Mouse (Mus musculus) layer of hippocampus, adult 2 months (tissue): Measurements from ENCODE around the gene Gatm. TPM values are rescaled to one million over a fixed set of nuclear protein-coding genes. Genes with fewer than 3 reads are reported as not detected.

Source experiments
- DNase-seq, 2 experiments: peaks; one replicate each; pipeline ENCODE4 v3.0.0; 2022; ENCODE audit warnings: low spot score in 2 of 2
- H3K27ac ChIP-seq: fragments of 200-600 bp; 2 replicates; pipeline ENCODE4 v1.8.1; 2022
- H3K4me3 ChIP-seq: fragments of 200-600 bp; 2 replicates; pipeline ENCODE4 v1.8.1; 2022; ENCODE audit warnings: mild to moderate bottlenecking
- CTCF ChIP-seq: fragments of 200-600 bp; conservative IDR thresholded peaks from 2 replicates; pipeline ENCODE4 v1.8.1; 2022; ENCODE audit warnings: antibody characterized with exemption, mild to moderate bottlenecking, moderate library complexity
- total RNA-seq, 2 experiments: library from RNA; stranded (reverse); gene quantifications; 2 replicates each; pipeline ENCODE4 v1.2.3; 2021

Gatm gene
- total RNA-seq, 2 experiments from 2014 or later, result 64.9 to 72.1 TPM

- H3K27ac ChIP-seq, result peak overlapping the region; percentile 93
- peak; percentile 90 for DNase-seq
- H3K4me3 ChIP-seq, result peak overlapping the region; percentile 92
- TF ChIP-seq CTCF, result peak; percentile 37
These were observed 19.5 kb upstream of the Gatm start for GRCm38 (mm10) chr2:122630465-122631225.

DNA sequence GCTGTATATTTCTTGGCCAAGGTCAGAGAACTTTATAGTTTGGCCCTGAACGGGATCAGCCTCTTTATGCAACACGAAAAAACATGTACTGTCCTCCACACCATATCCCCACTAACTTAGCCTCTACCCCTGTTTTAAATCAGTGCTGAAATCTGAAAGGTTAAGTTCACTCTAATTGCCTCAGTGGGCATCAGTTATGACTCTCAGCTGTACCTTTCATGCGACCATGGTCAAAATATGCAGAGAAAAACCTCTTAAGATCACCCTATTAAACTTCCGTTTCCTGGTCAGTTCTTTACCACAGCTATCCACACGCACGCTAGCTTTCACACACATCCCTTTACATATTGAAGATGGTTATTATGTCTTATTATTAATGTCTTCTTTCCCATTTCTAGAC lies 18.8 kb upstream of the Gatm start:
- H3K27ac ChIP-seq, result peak overlapping the region; percentile 93
- no peak for DNase-seq
- peak overlapping the region; percentile 92 for H3K4me3 ChIP-seq
- TF ChIP-seq CTCF, result no peak

GRCm38 (mm10) chr2:122628976-122629375 lies 17.9 kb upstream of the Gatm start:
- DNase-seq, result peak; percentile 87
- TF ChIP-seq CTCF, result peak; percentile 87
- Histone ChIP-seq H3K27ac (no peak overlapping the region), H3K4me3 (peak overlapping the region; percentile 28)

- Histone ChIP-seq H3K27ac (peak overlapping the region; percentile 57; the same call in 1 of the 2 replicates), H3K4me3 (no peak overlapping the region)
- DNase-seq, result no peak
- no peak for TF ChIP-seq CTCF
These were observed 14.8 kb upstream of the Gatm start for GRCm38 (mm10) chr2:122625930-122626329.

GRCm38 (mm10) chr2:122621337-122622110 lies 10.4 kb upstream of the Gatm start:
- no peak for TF ChIP-seq CTCF
- no peak overlapping the region for H3K27ac ChIP-seq
- DNase-seq, result no peak
- no peak overlapping the region for H3K4me3 ChIP-seq

DNA sequence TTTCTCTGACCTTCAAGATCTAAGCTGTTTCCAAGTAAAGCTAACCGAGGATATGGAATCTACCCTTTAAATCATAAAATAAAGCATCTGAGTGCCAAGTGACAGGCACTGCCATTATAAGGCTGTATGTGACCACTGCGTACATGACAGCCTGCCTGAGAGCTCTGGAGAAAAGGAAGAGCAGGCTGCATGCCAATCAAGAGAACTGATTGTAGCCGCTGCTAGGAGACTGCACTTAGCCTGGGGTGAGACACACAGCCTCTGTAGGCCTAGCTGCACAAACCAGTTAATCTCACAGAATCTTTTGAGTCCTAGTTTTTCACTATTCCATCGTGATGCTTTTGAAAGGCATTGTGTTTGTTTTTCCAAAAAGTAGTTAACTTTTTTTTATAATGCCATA lies 7.6 kb upstream of the Gatm start:
- DNase-seq, result no peak
- Histone ChIP-seq H3K4me3 (no peak overlapping the region), H3K27ac (peak overlapping the region; percentile 25)
- no peak for TF ChIP-seq CTCF

GRCm38 (mm10) chr2:122617792-122618191 lies 6.7 kb upstream of the Gatm start:
- no peak for TF ChIP-seq CTCF
- DNase-seq, result no peak
- H3K27ac ChIP-seq, result peak overlapping the region; percentile 67
- no peak overlapping the region for H3K4me3 ChIP-seq

DNA sequence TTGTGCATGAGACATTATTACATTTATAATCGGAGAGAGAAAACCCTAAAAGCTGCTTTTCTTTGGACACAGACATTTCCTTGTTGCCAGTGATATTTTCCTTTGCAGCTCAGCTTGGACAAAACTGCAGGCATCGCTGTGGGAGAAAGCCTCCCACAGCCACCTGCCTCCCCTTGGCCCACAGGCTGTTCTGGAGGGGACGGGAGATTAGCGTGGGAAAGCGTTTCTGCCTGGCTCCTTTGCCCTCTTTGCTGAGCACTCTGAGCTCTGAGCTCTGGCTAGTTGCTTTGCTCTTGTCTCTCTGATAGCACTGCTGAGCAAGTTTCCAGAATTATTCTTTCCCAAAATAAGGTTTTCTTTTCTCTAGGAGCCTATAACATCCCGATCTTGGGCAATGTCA lies 5.1 kb upstream of the Gatm start:
- no peak for TF ChIP-seq CTCF
- DNase-seq, result no peak
- Histone ChIP-seq H3K27ac (peak overlapping the region; percentile 74), H3K4me3 (no peak overlapping the region)

DNA sequence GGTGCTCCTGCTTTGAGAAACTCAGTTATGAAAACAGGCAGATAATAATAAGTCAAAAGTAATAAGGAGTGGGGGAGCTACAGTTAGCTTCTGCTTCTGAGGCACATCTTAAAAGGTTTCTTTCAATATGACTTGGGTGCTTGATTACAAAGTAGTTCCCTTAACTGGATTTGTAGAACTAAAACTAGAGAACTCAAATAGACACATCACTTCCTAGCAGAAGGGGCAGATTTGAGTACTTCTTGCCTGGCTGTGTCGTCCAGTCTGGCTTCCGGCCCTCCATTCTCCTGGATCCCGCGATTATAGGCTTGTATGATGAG lies 511 bp upstream of the Gatm start:
- H3K4me3 ChIP-seq, result peak overlapping the region; percentile 90
- TF ChIP-seq CTCF, result no peak
- peak overlapping the region; percentile 86; the same call in 1 of the 2 replicates for H3K27ac ChIP-seq
- DNase-seq, result no peak

DNA sequence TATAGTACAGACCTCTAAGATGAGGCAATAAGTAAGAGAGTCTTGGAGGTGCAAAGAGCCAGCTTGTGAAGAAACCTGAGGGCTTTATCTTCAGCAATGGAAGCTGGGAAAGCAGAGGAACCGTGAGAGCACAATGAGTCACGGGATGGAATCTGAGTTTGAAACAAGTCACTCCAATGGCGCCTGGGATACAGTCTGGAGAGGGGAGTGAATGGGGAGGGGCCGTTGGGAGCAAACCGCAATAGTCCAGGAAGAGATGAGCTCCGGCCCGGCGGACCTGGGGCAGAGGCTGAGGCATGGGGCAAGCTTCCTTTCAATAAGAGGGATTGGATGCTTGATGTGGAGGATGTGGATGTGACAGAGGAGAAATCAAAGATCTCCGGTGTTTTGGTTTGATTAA lies 2.3 kb downstream of the Gatm start:
- DNase-seq, result no peak
- Histone ChIP-seq H3K4me3 (peak overlapping the region; percentile 33), H3K27ac (peak overlapping the region; percentile 77)
- TF ChIP-seq CTCF, result no peak

GRCm38 (mm10) chr2:122605829-122606228 lies 5.3 kb downstream of the Gatm start:
- Histone ChIP-seq H3K4me3 (peak overlapping the region; percentile 0), H3K27ac (peak overlapping the region; percentile 77)
- TF ChIP-seq CTCF, result peak; percentile 30; the same call in 1 of the 2 replicates
- DNase-seq, result peak in 1 of 2 experiments; percentile 62

- no peak for DNase-seq
- Histone ChIP-seq H3K27ac (no peak overlapping the region; the same call in 1 of the 2 replicates), H3K4me3 (no peak overlapping the region)
- TF ChIP-seq CTCF, result no peak
These were observed 9.7 kb downstream of the Gatm start for GRCm38 (mm10) chr2:122601354-122601753.

DNA sequence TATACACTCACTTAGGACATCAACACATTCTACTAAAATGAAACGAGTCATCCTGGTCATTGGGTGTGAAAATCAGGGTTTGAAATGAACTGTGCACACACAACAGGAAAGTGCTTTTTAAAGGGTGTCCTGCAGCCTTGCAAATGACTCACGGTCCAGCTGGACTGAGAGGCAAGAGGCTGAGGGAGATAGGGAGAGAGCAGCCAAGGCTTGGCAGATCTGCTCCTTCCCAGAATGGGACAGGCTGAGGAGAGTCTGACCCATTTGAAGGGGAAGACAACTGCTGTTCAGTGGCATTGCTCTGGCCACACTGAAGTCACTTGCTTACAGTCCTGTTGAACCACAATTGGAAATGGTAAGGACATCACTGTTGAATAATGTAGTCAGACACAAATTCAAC lies 11.4 kb downstream of the Gatm start:
- no peak for DNase-seq
- H3K4me3 ChIP-seq, result no peak overlapping the region
- TF ChIP-seq CTCF, result no peak

DNA sequence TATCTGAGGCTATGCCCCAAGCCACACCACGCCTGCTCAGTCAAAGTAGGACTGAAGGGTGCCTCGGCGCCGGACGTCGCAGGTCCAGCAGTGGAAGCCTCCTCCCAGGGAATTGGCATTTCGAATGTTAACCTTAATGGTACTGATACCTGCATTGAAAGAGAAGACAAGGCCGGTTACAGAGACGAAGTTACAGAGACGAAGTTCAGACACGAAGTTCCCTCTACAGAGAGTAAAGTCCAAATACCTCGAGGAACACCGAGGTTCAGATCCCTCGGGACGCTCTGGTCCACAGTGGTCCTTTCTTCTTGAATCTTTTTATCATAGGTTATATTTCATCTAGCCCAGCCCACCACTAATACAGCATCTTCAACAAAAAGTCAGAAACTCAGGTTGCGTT lies 15.6 kb downstream of the Gatm start:
- no peak for TF ChIP-seq CTCF
- no peak for DNase-seq
- Histone ChIP-seq H3K4me3 (no peak overlapping the region), H3K27ac (no peak overlapping the region)

More for the DNA sequence above, 11.4 kb downstream of the Gatm start:
- peak overlapping the region; percentile 11; the same call in 1 of the 2 replicates for H3K27ac ChIP-seq
